Mouse (Mus musculus) bone marrow, adult 2 months (tissue): Measurements from ENCODE around the gene Sik1. TPM values are rescaled to one million over a fixed set of nuclear protein-coding genes. Genes with fewer than 3 reads are reported as not detected.
A peak's percentile ranks its signal among the peaks of the same experiment; 100 is the strongest.

Experiments
- H3K27ac ChIP-seq: fragments of 200-500 bp; 2 replicates; pipeline ENCODE4 v1.5.1; 2012; ENCODE audit warnings: low read depth, mild to moderate bottlenecking, control low read depth, inconsistent platforms, low read length; ENCODE audit not compliant: control insufficient read depth, poor library complexity, insufficient read depth
- H3K4me1 ChIP-seq: fragments of 200-500 bp; 2 replicates; pipeline ENCODE4 v1.6.1; 2011; ENCODE audit warnings: low read length; ENCODE audit not compliant: control insufficient read depth, insufficient read depth
- H3K4me3 ChIP-seq: fragments of 200-500 bp; replicated peaks from 2 replicates; pipeline ENCODE3; 2011; ENCODE audit warnings: mild to moderate bottlenecking, low read depth, low read length, control low read depth; ENCODE audit not compliant: control insufficient read depth
- CTCF ChIP-seq: fragments of 200-500 bp; IDR thresholded peaks from 2 replicates; pipeline ENCODE4 v1.5.1; 2011; ENCODE audit warnings: low read length, control low read depth; ENCODE audit not compliant: control insufficient read depth, insufficient read depth
- POLR2A ChIP-seq: fragments of 200-500 bp; IDR thresholded peaks from 2 replicates; pipeline ENCODE4 v1.6.1; 2011; ENCODE audit warnings: low read depth, mild to moderate bottlenecking, control low read depth, low read length, borderline replicate concordance; ENCODE audit not compliant: control insufficient read depth
- WGBS: fragments of 180-500 bp; shearing (Covaris S2); methylation state at CpG from one replicate; pipeline ENCODE4 v1.1.7; 2018; 5-methylcytosine and 5-hydroxymethylcytosine counted together
- polyA plus RNA-seq: library from polyadenylated mRNA; stranded (reverse); fragments of >200 nt; gene quantifications from 2 replicates; pipeline ENCODE4 v1.2.4, GENCODE M21; 2011; ENCODE audit warnings: low replicate concordance; ENCODE audit not compliant: missing spikeins, insufficient read depth, insufficient read length

Sik1 gene
- 24.1 and 42.9 TPM in 2 replicates for polyA plus RNA-seq

DNA sequence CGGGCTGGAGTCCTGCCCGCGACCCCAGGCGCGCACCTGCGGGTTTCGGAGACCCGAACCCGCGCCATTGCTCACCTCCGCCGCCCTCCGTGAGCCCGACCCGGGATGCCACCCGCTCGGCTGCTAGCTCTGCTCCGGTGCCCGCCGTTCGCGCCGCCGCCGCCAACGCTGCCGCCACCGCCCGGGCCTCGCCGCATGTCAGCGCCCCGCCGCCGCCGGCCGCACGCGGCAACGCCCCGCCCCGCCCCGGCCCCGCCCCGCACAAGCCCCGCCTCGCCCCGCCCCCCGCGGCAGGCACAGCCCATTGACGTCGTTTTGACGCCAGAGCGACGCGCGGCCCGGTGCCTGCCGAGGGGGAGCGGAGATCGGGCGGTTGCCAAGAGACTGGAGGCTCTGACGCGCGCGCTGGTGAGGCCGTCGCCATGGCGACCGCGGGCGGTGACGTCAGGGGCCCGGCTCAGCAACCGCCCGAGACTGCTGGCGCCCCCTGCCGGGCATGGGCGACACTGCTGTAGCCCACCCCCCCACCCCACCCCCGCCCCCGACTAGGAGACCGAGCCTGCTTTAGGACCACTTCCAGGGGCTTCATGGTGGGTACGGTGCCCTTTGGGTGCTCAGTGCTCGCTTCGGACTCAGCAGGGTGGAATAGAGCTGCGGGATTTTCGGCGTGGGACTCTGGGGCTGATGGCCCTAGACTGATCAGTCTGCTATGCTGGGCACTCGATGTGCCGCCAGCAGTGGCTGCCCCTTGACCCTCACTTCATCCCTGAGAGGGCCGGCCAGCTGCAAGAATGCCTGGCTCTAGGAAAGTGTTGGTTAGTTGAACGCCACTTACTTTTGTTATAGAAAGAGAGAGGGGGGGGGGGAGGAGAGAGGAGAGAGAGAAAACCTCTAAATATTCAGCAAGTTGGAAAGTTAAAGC lies at the start of gene Sik1:
Sik1 (minus strand) TSS at position 208 of the 922 bp plus-strand sequence.
- Histone ChIP-seq H3K27ac (peak within 1 kb of the TSS; percentile 97), H3K4me1 (no peaks in the 10 kb centered on the region; the same call in 1 of the 2 replicates), H3K4me3 (peak within 1 kb of the TSS; percentile 83)
- 1% methylated on average over 85 of the region's 92 CpGs for WGBS
- TF ChIP-seq POLR2A (peak; percentile 49; the same call in 1 of the 2 replicates), CTCF (peak; percentile 53; the same call in 1 of the 2 replicates)

DNA sequence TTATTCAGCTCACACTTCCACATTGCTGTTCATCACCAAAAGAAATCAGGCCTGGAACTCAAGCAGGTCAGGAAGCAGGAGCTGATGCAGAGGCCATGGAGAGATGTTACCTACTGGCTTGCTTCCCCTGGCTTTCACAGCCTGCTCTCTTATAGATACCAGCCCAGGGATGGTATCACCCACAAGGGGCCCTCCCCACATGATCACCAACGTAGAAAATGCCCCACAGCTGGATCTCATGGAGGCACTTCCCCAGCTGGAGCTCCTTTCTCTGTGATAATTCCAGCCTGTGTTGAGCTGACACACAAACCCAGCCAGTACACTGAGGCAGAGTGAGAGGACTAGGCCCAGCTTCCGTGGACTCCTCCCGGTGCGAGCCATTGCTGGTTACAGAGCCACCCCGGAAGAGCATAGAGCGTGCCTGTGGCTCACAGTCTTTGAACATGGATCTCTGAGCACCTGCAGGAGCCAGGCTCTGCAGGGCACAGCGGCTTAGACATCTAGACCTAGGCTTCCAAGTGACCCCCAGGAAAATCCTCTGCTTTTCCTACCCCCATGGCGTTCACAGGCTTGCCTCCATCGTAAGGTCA lies 49.7 kb upstream of the Sik1 start:
- peaks cover 1% of the 10 kb centered on the region; the same call in 1 of the 2 replicates for H3K4me1 ChIP-seq
- TF ChIP-seq CTCF (no peak), POLR2A (no peak; the same call in 1 of the 2 replicates)
- H3K27ac ChIP-seq = peak overlapping the region; percentile 77
- WGBS = 47% methylated on average over 9 of the region's 9 CpGs
- H3K4me3 ChIP-seq = peak overlapping the region; percentile 19

DNA sequence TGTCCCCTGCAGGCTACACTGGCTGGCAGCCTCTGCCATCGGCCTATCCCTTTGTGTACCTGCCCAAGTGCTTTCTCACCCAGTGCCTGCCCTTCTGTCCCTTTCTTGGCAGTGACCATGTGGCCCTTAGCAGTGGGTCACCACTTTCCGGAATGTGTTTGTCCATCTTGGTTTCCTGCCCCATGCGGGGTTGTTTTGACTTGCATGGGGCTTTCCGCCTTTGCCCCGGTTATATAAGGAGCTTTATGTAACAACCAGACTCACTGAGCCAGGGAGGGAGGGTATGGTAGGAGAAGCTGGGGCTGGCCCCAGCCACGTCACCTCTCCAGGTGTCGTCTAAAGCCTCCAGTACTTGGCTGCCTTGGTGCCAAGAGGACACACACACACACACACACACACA lies 48.4 kb upstream of the Sik1 start:
- no peak overlapping the region for H3K27ac ChIP-seq
- 70% methylated on average over 7 of the region's 7 CpGs for WGBS
- TF ChIP-seq CTCF = no peak
- TF ChIP-seq POLR2A = no peak

DNA sequence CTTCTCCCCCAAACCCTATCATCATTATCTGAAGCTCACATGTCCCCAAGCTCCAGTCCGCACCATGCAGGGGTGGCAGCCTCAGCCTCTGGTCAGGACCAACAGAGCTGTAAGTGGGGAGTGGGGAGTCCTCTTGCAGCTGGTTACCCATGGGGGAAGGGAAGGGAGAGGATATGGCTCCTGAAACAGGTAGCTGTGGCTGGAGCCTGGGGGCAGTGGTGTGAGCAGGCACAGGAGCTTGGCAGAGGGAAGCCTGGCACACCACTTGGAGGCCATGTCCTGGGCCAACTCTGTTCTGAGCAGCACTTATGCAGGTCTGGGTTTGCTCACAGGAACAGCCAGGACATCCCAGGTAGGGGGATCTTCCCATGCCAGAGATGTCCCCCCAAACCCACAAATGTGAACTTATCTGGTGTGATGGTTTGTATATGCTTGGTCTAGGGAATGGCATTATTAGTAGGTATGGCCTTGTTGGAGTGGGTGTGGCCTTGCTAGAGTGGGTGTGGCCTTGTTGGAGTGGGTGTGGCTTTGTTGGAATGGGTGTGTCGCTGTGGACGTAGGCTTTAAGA lies 47.1 kb upstream of the Sik1 start:
- Histone ChIP-seq H3K4me1 (peaks cover 1% of the 10 kb centered on the region; the same call in 1 of the 2 replicates), H3K4me3 (no peak overlapping the region), H3K27ac (no peak overlapping the region)
- no peak for TF ChIP-seq POLR2A
- no peak for TF ChIP-seq CTCF
- 68% methylated on average over 3 of the region's 3 CpGs for WGBS

More for the DNA sequence above, 48.4 kb upstream of the Sik1 start:
- Histone ChIP-seq H3K4me3 (no peak overlapping the region), H3K4me1 (peaks cover 1% of the 10 kb centered on the region; the same call in 1 of the 2 replicates)

DNA sequence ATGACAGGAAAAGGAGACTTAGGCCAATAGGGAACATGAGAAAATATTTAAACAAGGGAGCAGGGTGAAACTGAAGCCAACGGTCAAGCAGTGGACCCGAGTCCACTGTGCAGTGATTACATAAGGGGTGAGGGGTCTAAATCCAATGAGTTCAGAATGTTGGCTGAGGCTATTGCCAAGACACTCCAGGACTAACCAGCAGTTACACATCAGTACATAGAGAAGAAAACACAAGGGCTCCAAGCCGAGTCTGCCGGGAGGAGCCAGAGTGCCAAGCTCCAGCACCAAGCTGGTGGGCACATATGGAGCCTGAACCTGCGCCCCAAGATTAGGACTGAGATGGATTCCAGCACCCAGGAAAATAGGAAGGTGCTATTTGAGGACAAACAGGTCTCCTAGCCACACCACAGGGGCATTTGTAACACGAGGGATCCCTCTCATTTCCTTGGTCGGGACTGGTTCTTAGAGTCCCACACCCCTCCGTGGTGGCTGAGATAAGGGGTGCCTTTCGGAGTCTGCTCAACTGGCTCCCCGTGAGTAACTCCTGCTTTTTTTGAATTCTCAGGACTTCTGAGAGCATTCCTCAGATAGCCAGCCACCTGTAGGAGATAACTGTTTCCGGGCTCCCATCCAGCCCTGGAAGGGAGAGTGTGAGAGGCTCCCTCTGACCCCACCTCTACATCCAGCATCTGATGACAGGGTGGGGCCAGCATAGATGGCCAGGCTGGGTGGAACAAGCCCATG lies 46.0 kb upstream of the Sik1 start:
- Histone ChIP-seq H3K27ac (no peak overlapping the region), H3K4me1 (peaks cover 1% of the 10 kb centered on the region; the same call in 1 of the 2 replicates), H3K4me3 (no peak overlapping the region)
- 75% methylated on average over 11 of the region's 11 CpGs for WGBS
- TF ChIP-seq POLR2A (no peak), CTCF (no peak)

DNA sequence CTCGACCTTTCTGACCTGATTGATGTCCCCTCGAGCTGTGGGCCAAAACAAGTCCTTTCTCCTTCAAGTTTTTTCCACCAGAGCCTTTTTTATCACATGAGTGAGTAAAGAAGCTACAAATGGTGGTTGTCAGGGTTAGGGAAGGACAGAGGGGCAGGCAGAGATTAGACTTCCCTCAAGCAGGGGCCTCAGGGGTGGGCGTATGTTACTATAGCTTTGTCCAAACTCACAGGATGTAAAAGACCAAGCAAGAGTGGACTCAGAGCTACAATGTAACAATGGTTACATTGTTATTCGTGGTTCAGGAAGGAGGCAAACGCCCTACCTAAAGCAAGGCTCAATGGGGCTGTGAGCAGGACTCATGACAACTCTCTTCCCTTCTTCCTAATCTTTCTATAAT lies 43.3 kb upstream of the Sik1 start:
- no peak overlapping the region for H3K4me3 ChIP-seq
- H3K27ac ChIP-seq = no peak overlapping the region
- H3K4me1 ChIP-seq = no peaks in the 10 kb centered on the region; the same call in 1 of the 2 replicates
- TF ChIP-seq CTCF (no peak), POLR2A (no peak)
- WGBS = 62% methylated on average over 5 of the region's 5 CpGs

DNA sequence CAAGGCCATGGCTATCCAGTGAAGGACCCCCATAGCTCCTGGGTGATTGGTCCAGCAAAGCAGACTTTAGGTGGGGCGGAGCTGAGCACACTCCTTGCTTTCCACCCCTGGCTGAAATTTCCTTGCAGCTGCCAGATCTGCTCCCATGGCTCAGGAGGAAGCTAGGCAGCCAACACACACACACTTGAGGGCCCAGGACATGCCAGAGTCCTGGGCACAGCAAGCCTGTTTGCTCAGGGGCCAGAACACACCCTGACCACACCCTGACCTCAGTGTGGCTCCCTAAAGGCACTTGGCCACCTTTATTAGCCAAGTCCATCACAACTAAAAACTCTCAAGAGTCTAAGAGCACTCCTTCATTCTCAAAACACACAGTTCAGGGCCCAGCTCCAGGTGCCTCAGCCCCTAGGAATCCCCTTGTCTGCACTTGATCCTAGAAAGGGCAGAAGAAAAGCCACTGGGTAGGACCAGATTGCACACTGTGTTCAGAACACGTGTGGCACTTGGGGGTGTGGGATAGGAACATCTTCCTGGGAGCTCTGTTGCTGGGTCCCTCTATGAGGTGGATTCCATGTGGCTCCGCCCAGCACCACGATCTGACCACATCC lies 41.7 kb upstream of the Sik1 start:
- no peaks in the 10 kb centered on the region; the same call in 1 of the 2 replicates for H3K4me1 ChIP-seq
- H3K4me3 ChIP-seq = no peak overlapping the region
- H3K27ac ChIP-seq = no peak overlapping the region
- TF ChIP-seq CTCF (no peak), POLR2A (no peak)
- 67% methylated on average over 4 of the region's 4 CpGs for WGBS
